Mouse (Mus musculus) liver, adult 2 months (tissue): ENCODE data around the gene Sec16b.

ENCODE experiments used
- CTCF ChIP-seq: fragments of 200-500 bp; IDR thresholded peaks from 2 replicates; pipeline ENCODE4 v1.5.1; 2011; ENCODE audit warnings: low read depth, low read length, control low read depth
- POLR2A ChIP-seq: fragments of 200-500 bp; IDR thresholded peaks from 2 replicates; pipeline ENCODE4 v1.6.1; 2011; ENCODE audit warnings: low read length, control low read depth; ENCODE audit not compliant: insufficient read depth; ENCODE audit errors: extremely low read depth

DNA sequence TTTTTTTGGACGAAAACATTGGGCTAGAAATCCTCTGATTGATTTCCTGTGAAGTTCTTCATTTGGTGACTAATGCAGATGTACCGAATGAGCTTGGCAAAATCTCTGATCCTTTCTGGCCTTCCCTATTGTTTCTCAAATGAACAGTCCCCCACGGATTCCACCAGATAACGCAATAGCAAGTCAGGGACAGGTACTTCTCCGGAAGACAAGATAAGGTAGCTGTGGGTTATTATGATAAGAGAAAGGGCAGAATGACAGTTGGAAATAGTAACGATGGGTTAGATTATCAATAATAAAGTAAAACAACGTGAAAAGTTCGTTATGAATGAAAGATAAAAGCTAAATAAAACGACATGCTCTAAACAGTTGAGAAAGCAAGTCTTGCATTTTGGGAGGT is 7.0 kb downstream of the Sec16b start:
- TF ChIP-seq CTCF = no peak
- TF ChIP-seq POLR2A = no peak
